ENCODE assay signal across 23 mouse cellular contexts in genomic region chr6:31171831-31172569, GRCm38 (mm10).
DNase-seq lines count a peak whose midpoint lies in the region; ATAC-seq lines count a peak whose summit lies in the region.
"Had no signal": no experiment of that assay in that cellular context is flagged by ENCODE, and none has a peak within 500 bp of the region (broad histone marks: within the 10 kb centered on the region; RNA-seq: fewer than 3 reads in every experiment).

No protein-coding gene starts in this region.

- no peak overlapping the region for H3K9ac ChIP-seq in forebrain, embryonic 13.5 days
- H3K9ac ChIP-seq: embryonic facial prominence, embryonic 15.5 days; hindbrain, embryonic 14.5 days; intestine, embryonic 15.5 days; limb, embryonic 15.5 days; liver, postnatal 0 days; midbrain, embryonic 13.5 days had no signal

- H3K4me2 ChIP-seq in forebrain, embryonic 13.5 days: no peak overlapping the region
- H3K4me2 ChIP-seq: embryonic facial prominence, embryonic 15.5 days; hindbrain, embryonic 14.5 days; intestine, embryonic 15.5 days; limb, embryonic 15.5 days; midbrain, embryonic 13.5 days had no signal

- WGBS in forebrain, embryonic 13.5 days: 83% methylated on average over 10 of the region's 10 CpGs
- 93% methylated on average over 10 of the region's 10 CpGs for WGBS in forebrain, embryonic 10.5 days

- intact Hi-C loops in left cerebral cortex, postnatal 14 days (cut with DNase I): no loop called here
- intact Hi-C loops in left cerebral cortex, postnatal 36 days (cut with DNase I): no loop called here

- no peak for DNase-seq in forebrain, embryonic 10.5 days (ENCODE audit: extremely low spot score, low spot score)
- DNase-seq in left cerebral cortex, postnatal 14 days (ENCODE audit: low spot score in 2 of 2): peak; percentile 41 to 46
- DNase-seq in left cerebral cortex, postnatal 36 days (ENCODE audit: low spot score in 2 of 2): no peak
- peak; percentile 79 for DNase-seq in brain, adult 2 months (ENCODE audit: low read depth, low spot score)
- peak; percentile 55 to 71 for DNase-seq in cerebellum, postnatal 10 days
- DNase-seq: adrenal gland, adult 2 months; gastrocnemius, postnatal 10 days; heart, adult 18-20 months; heart, postnatal 36 days; kidney, adult 9 months; kidney, postnatal 25 days; liver, postnatal 0 days; lung, postnatal 10 days; thymus, postnatal 14 days had no signal

- H3K27ac ChIP-seq in forebrain, embryonic 13.5 days: peak overlapping the region; percentile 20; the same call in 1 of the 2 replicates
- no peak overlapping the region for H3K27ac ChIP-seq in forebrain, embryonic 10.5 days
- H3K27ac ChIP-seq: embryonic facial prominence, embryonic 15.5 days; hindbrain, embryonic 14.5 days; intestine, embryonic 15.5 days; limb, embryonic 15.5 days; midbrain, embryonic 13.5 days; stomach, postnatal 0 days had no signal

- ATAC-seq in forebrain, embryonic 13.5 days: peak; percentile 73; the same call in 1 of the 2 replicates
- ATAC-seq in megakaryocyte-erythroid progenitor cell, adult 5-6 weeks (replicated peaks; ENCODE audit: low FRiP score, low TSS enrichment, poor library complexity, severe bottlenecking): no peak
- ATAC-seq: intestine, embryonic 15.5 days; liver, postnatal 0 days; midbrain, embryonic 13.5 days had no signal

- H3K27me3 ChIP-seq in forebrain, embryonic 13.5 days: no peaks in the 10 kb centered on the region
- H3K27me3 ChIP-seq in forebrain, embryonic 10.5 days (ENCODE audit: poor library complexity, severe bottlenecking): no peaks in the 10 kb centered on the region
- H3K27me3 ChIP-seq: embryonic facial prominence, embryonic 15.5 days; intestine, embryonic 15.5 days; limb, embryonic 15.5 days; midbrain, embryonic 13.5 days had no signal

- H3K4me3 ChIP-seq in forebrain, embryonic 13.5 days: no peak overlapping the region
- no peak overlapping the region for H3K4me3 ChIP-seq in forebrain, embryonic 10.5 days
- H3K4me3 ChIP-seq: embryonic facial prominence, embryonic 15.5 days; intestine, embryonic 15.5 days; limb, embryonic 15.5 days; midbrain, embryonic 13.5 days; myocyte had no signal

- peaks cover 12% of the 10 kb centered on the region for H3K4me1 ChIP-seq in forebrain, embryonic 13.5 days
- no peaks in the 10 kb centered on the region for H3K4me1 ChIP-seq in forebrain, embryonic 10.5 days
- H3K4me1 ChIP-seq: embryonic facial prominence, embryonic 15.5 days; intestine, embryonic 15.5 days had no signal

- H3K36me3 ChIP-seq in forebrain, embryonic 13.5 days (ENCODE audit: poor library complexity, severe bottlenecking): no peaks in the 10 kb centered on the region
- no peaks in the 10 kb centered on the region for H3K36me3 ChIP-seq in forebrain, embryonic 10.5 days (replicated peaks)
- H3K36me3 ChIP-seq: embryonic facial prominence, embryonic 15.5 days; intestine, embryonic 15.5 days; limb, embryonic 15.5 days; midbrain, embryonic 13.5 days had no signal

- H3K9me3 ChIP-seq in forebrain, embryonic 13.5 days (replicated peaks): no peaks in the 10 kb centered on the region
- no peaks in the 10 kb centered on the region for H3K9me3 ChIP-seq in forebrain, embryonic 10.5 days
- H3K9me3 ChIP-seq: embryonic facial prominence, embryonic 15.5 days; intestine, embryonic 15.5 days; limb, embryonic 15.5 days; midbrain, embryonic 13.5 days had no signal

Comparison
In these comparisons a context has a peak if more than half of its experiments do, and no peak if none do; other contexts are left out.
1. DNase-seq: peak in left cerebral cortex, postnatal 14 days (2 of 2), brain, adult 2 months (single experiment) and cerebellum, postnatal 10 days (2 of 2); none in forebrain, embryonic 10.5 days (single experiment) and left cerebral cortex, postnatal 36 days (0 of 2).